Mouse (Mus musculus) v-Abl transformed pro-B cells (cell line): ENCODE data around the gene Gal3st1.

ENCODE experiments used
- in situ Hi-C, 2 experiments: fragments of 400-800 bp; cut with MboI; formaldehyde crosslinking; loops; one replicate each; pipeline ENCODE4 v1.15.1; 2025; ENCODE audit not compliant: unreplicated experiment in 2 of 2

Gene Gal3st1

DNA sequence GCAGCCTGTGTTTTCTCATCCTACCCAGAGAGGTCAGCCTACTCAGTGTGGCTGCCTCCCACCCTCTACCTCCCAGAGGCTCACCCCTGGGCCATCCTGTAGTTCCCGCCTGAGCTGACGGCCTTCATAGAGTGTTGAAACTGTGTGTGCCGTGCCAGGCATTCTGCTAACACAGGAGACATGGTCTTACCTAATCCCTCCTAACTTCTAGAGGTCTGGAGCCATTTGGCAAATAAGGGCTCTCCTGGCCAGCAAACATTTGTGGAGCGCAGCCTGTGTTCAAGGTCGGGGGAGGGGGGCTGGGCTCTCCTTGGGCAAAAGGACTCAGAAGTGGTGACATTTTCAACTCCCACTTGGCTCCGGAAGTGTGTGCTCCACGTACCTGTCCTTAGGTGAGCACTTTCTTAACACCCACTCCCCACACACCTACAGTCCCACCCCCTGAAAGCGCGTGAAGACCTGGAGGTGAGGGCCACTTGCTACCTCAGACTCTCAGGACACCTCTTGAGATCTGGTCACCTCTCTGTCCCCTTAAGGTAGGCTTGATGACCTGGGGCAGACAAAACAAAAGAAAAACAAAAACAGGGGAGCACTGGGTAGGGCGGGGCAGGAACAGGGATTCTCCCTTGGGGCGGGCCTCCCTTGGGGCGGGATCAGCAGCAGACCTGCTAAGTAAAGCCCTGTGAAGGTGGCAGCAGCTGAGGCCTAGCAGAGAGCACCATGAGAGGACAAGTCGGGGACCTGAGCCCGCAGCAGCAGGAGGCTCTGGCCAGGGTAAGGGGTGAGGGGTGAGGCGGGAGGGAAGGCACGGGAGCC, 47.9 kb downstream of the Gal3st1 start, which contains the start of gene Sec14l4:
TSS of gene Sec14l4 (plus strand) at position 337 of the 816 bp plus-strand sequence.
- in situ Hi-C loops: no loop called here

- in situ Hi-C loops: no loop called here
Measured at GRCm38 (mm10) chr11:4031961-4032360, 48.5 kb downstream of the Gal3st1 start.

GRCm38 (mm10) chr11:4033471-4033870, 50.0 kb downstream of the Gal3st1 start:
- in situ Hi-C loops: no loop called here

DNA sequence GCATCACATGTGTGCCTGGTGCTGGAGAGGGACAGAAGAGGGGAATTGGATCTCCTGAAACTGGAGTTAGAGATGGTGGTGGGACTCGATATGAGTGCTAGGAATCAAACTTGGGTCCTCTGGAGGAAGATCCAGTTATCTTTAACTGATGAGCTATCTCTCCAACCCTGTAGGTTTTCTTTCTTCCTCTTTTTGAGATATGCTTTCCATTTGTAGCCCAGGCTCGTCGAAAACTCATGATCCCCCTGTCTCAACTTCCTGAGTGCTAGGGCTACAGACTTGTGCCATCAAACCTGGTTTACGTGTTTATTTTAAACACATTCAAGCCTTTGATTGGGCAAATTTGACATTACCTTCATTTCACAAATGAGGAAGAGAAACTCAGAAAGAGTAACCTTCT, 50.7 kb downstream of the Gal3st1 start:
- in situ Hi-C loops: no loop called here

DNA sequence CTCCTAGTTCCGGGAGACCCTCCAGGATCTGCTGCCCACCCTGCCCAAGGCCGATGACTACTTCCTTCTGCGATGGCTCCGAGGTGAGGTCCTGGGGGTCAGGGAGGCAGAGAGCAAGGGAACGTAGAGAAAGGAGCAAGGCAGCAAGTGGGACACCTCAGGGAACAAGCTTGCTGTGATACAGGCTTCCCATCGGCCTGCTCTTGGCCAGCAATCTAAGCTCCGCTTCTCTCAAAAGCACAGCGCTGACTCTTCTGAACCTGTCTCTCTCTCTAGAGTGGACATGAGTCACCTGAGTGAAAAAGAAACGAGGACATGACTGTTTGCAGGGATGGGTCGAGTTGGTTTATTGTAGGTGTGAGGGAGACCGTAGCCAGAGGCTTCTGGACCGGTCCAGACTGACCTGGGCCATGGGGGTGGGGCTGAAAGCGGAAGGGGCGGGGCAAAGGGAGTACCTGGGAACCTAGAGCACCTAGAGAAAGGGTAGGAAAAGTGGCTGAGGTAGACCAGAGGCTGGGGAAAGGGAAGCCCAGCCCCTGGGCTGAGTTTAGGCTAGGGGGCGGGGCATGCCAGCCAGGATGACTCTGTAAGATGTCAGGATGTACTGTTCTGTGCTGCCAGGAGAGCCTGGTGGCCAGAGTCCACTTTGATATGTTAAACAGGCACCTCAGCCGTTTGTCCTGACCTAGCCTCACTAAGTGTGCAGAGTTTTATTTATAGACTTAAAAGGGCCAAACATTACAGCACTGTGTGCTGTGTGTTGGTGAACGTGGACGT, 51.9 kb downstream of the Gal3st1 start:
- in situ Hi-C loops: no loop called here

DNA sequence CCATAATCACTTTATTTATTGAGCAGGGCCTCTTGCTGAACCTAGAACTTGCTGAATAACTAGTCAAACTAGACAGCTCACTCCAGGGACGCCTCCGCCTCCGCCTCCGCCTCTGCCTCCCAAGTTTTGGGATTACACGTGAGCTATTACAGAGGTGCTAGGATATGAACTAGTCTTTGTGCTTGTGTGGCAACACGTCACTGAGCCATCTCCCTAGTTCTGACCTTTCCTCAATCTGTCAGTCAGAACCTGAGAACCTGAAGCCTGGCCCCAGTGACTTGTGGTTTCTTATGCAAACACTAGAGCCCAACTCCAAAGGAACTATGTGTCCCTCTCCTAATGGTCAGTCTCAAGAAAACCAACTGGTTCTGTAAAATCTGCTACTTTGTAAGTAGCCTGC, 52.5 kb downstream of the Gal3st1 start:
- in situ Hi-C loops: no loop called here

- in situ Hi-C loops: no loop called here
Measured at GRCm38 (mm10) chr11:4036365-4037084, 53.1 kb downstream of the Gal3st1 start.

GRCm38 (mm10) chr11:4039951-4040350, 56.5 kb downstream of the Gal3st1 start:
- in situ Hi-C loops: no loop called here

GRCm38 (mm10) chr11:4041123-4041625, 57.7 kb downstream of the Gal3st1 start:
- in situ Hi-C loops: no loop called here

- in situ Hi-C loops: no loop called here
Measured at GRCm38 (mm10) chr11:4043081-4043480, 59.6 kb downstream of the Gal3st1 start.

GRCm38 (mm10) chr11:4046526-4046925, 63.1 kb downstream of the Gal3st1 start:
- in situ Hi-C loops: no loop called here

- in situ Hi-C loops: no loop called here
Measured at GRCm38 (mm10) chr11:4047766-4048165, 64.3 kb downstream of the Gal3st1 start.

GRCm38 (mm10) chr11:4048438-4048837, 65.0 kb downstream of the Gal3st1 start:
- in situ Hi-C loops: no loop called here
